Mouse (Mus musculus): ENCODE data around the gene Pde8a. TPM values are rescaled to one million over a fixed set of nuclear protein-coding genes. Genes with fewer than 3 reads are reported as not detected.
"Not testable (repeated sequence)": the region's sequence is repeated elsewhere in the genome, so short reads cannot be mapped to it uniquely, and the experiment has no call there.

Pde8a gene
- polyA plus RNA-seq, 1 experiment from 2014 or later: 2.6 TPM

DNA sequence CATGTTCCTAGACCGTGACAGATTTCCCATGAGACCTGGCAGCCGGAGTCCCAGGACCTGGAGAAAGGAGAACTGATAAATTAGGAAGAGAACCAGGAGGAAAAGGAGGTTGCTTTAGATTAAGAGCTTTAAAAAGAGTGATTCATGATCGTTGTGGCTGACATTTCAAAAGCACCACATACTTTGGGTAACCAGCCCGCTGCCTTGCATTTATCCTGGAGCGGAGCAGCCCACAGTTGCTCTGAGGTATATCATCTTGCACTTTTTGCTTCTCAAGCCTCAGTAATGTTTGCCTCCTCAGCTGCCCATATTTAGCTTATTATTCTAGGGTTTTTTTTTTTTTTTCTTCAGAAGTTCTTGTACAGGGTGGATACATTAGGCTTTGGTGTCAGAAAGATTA, 11.0 kb upstream of the Pde8a start:
- WGBS: 62% methylated on average over 5 of the region's 5 CpGs
- Histone ChIP-seq H3K9me3 (ENCODE audit: control insufficient read depth, low read length) (no peaks in the 10 kb centered on the region), H3K4me1 (replicated peaks; ENCODE audit: control insufficient read depth, insufficient read depth, low read length) (no peaks in the 10 kb centered on the region)

GRCm38 (mm10) chr7:81203576-81203975, 9.8 kb upstream of the Pde8a start:
- H3K4me3 ChIP-seq (replicated peaks; ENCODE audit: low read length); H3K27me3 ChIP-seq (ENCODE audit: control insufficient read depth, insufficient read depth, low read length); DNase-seq (ENCODE audit: low spot score); H3K36me3 ChIP-seq (replicated peaks; ENCODE audit: control insufficient read depth, insufficient read depth); H3K9ac ChIP-seq; H3K4me2 ChIP-seq (replicated peaks); ATAC-seq (ENCODE audit: low FRiP score); H3K27ac ChIP-seq; H3K9me3 ChIP-seq (ENCODE audit: control insufficient read depth, low read length); H3K4me1 ChIP-seq (replicated peaks; ENCODE audit: control insufficient read depth, insufficient read depth, low read length): not testable (repeated sequence)
- 87% methylated on average over 10 of the region's 10 CpGs for WGBS

More for the DNA sequence above, 11.0 kb upstream of the Pde8a start:
- no peak for ATAC-seq (ENCODE audit: low FRiP score)
- DNase-seq (ENCODE audit: low spot score): no peak
- Histone ChIP-seq H3K36me3 (replicated peaks; ENCODE audit: control insufficient read depth, insufficient read depth) (no peaks in the 10 kb centered on the region), H3K4me3 (replicated peaks; ENCODE audit: low read length) (no peak overlapping the region), H3K27me3 (ENCODE audit: control insufficient read depth, insufficient read depth, low read length) (no peaks in the 10 kb centered on the region), H3K27ac (no peak overlapping the region), H3K9ac (no peak overlapping the region), H3K4me2 (replicated peaks) (no peak overlapping the region)

DNA sequence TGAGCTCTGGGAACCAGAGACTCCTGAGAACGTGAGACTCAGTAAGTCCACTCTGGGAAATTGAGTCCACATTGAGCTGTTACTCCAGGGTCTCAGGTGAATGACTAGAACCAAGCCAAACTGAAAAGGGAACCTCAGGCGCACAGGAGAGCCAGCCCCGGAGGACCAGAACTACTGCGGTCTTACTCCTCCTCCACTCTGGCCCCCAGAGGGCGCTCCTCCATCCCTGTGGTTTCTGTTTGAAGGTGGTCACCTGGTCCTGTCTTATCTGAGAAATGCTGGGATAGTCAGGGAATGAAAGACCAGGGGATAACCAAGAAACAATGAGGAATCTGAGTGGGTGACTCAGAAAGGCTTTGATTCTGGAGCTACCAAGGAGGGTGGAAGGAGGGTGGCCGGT, 4.5 kb upstream of the Pde8a start:
- 26% methylated on average over 6 of the region's 6 CpGs for WGBS
- no peaks in the 10 kb centered on the region for H3K9me3 ChIP-seq (ENCODE audit: control insufficient read depth, low read length)
- no peak overlapping the region for H3K4me2 ChIP-seq (replicated peaks)
- no peaks in the 10 kb centered on the region; the same call in 1 of the 2 replicates for H3K4me1 ChIP-seq (replicated peaks; ENCODE audit: control insufficient read depth, insufficient read depth, low read length)
- no peak overlapping the region for H3K9ac ChIP-seq
- H3K27me3 ChIP-seq (ENCODE audit: control insufficient read depth, insufficient read depth, low read length): peaks cover 40% of the 10 kb centered on the region
- no peak overlapping the region for H3K27ac ChIP-seq
- no peak overlapping the region for H3K4me3 ChIP-seq (replicated peaks; ENCODE audit: low read length)
- H3K36me3 ChIP-seq (replicated peaks; ENCODE audit: control insufficient read depth, insufficient read depth): no peaks in the 10 kb centered on the region
- DNase-seq (ENCODE audit: low spot score) (no peak), ATAC-seq (ENCODE audit: low FRiP score) (no peak)

- Histone ChIP-seq H3K27me3 (ENCODE audit: control insufficient read depth, insufficient read depth, low read length) (peaks cover 52% of the 10 kb centered on the region), H3K9ac (no peak overlapping the region)
- ATAC-seq (ENCODE audit: low FRiP score): no peak
Observed at GRCm38 (mm10) chr7:81209979-81210685, 3.3 kb upstream of the Pde8a start.

DNA sequence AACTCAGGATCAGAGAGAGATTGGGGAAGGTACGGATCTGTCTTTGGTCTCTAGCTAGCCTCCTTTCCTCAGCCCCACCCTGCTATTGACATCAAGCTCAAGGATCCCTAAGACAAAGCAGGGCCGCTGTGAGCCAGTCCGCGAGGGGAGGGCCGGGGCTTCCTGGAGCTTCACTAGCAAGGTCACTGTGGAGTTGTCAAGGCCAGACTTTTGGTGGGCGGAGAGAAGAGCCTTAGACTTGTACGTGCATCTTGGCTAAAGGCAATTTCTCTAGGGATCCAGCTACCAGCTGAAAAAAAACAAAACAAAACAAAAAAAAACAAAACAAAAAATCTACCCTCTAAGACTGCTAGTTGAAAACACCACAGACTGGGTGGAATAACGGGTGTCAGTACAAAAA, 1.6 kb upstream of the Pde8a start:
- peak overlapping the region; percentile 35; the same call in 1 of the 2 replicates for H3K4me3 ChIP-seq (replicated peaks; ENCODE audit: low read length)
- no peak for ATAC-seq (ENCODE audit: low FRiP score)
- peak overlapping the region; percentile 51 for H3K4me2 ChIP-seq (replicated peaks)
- WGBS: 4% methylated on average over 8 of the region's 8 CpGs
- H3K27me3 ChIP-seq (ENCODE audit: control insufficient read depth, insufficient read depth, low read length): peaks cover 67% of the 10 kb centered on the region
- H3K36me3 ChIP-seq (replicated peaks; ENCODE audit: control insufficient read depth, insufficient read depth): no peaks in the 10 kb centered on the region
- no peaks in the 10 kb centered on the region for H3K9me3 ChIP-seq (ENCODE audit: control insufficient read depth, low read length)
- no peaks in the 10 kb centered on the region; the same call in 1 of the 2 replicates for H3K4me1 ChIP-seq (replicated peaks; ENCODE audit: control insufficient read depth, insufficient read depth, low read length)
- no peak overlapping the region for H3K9ac ChIP-seq
- no peak for DNase-seq (ENCODE audit: low spot score)
- H3K27ac ChIP-seq: no peak overlapping the region

More at GRCm38 (mm10) chr7:81209979-81210685, 3.3 kb upstream of the Pde8a start:
- Histone ChIP-seq H3K9me3 (ENCODE audit: control insufficient read depth, low read length) (no peaks in the 10 kb centered on the region), H3K36me3 (replicated peaks; ENCODE audit: control insufficient read depth, insufficient read depth) (no peaks in the 10 kb centered on the region), H3K4me3 (replicated peaks; ENCODE audit: low read length) (no peak overlapping the region), H3K4me2 (replicated peaks) (no peak overlapping the region), H3K4me1 (replicated peaks; ENCODE audit: control insufficient read depth, insufficient read depth, low read length) (no peaks in the 10 kb centered on the region; the same call in 1 of the 2 replicates), H3K27ac (no peak overlapping the region)
- no peak for DNase-seq (ENCODE audit: low spot score)
- 52% methylated on average over 12 of the region's 12 CpGs for WGBS

DNA sequence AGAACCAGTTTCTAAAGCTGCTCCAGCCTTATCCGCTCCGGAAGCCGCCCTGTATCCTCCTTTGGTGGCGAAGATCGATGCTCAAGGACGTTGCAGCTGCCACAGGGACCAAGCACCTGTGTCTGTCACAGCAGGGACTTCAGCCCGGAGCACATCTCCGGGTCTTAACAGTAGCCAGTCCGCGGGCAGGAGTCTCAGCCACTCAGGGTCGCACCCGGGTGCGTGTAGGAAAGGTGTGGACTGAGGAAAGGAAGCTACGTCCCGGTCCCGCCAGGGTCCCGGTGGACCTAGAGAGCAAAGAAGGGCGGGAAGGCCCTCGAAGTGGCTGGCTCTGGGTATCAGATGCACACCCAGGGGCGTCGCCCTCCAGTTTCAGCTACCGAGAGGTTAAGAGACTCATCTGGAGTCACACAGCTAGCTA, 1.1 kb upstream of the Pde8a start:
- Histone ChIP-seq H3K27me3 (ENCODE audit: control insufficient read depth, insufficient read depth, low read length) (peaks cover 70% of the 10 kb centered on the region), H3K9ac (peak overlapping the region; percentile 51; the same call in 1 of the 2 replicates), H3K4me2 (replicated peaks) (peak overlapping the region; percentile 51), H3K27ac (peak overlapping the region; percentile 15; the same call in 1 of the 2 replicates), H3K4me1 (replicated peaks; ENCODE audit: control insufficient read depth, insufficient read depth, low read length) (no peaks in the 10 kb centered on the region; the same call in 1 of the 2 replicates), H3K4me3 (replicated peaks; ENCODE audit: low read length) (peak overlapping the region; percentile 35), H3K36me3 (replicated peaks; ENCODE audit: control insufficient read depth, insufficient read depth) (no peaks in the 10 kb centered on the region), H3K9me3 (ENCODE audit: control insufficient read depth, low read length) (no peaks in the 10 kb centered on the region)
- WGBS: 1% methylated on average over 22 of the region's 22 CpGs
- DNase-seq (ENCODE audit: low spot score) (no peak), ATAC-seq (ENCODE audit: low FRiP score) (peak; percentile 36; the same call in 1 of the 2 replicates)

DNA sequence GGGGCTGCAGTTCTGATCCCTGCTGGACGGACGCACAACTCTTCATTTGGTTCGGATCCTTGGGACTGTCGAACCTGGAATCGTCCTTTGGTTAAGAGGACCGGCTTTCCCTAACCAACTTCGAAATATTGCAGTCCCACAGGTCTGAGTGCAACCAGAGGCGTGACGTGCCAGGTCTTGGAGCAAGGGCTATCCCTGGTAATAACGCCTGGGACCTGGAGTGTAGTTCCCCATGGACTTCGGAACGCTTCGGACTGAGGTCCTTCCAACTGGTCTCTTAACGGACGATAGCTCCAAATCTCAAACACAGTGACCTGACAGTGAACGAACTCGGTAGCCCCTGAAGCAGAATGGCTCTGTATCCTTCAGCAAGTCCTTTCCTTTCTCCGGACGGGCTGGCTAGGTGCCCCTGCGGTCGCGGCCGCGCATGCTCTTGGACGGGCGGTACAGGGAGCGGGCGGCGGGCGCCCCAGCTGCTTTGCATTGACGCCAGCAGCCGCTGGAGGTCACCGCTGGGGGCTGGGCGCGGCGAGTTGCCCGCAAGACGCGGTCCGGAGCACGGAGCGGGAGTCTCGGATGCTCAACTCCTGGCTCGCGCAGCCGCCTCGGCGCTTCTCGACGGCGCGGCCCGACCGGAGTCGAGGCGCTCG, 574 bp upstream of the Pde8a start:
- WGBS: under 1% methylated on average over 57 of the region's 57 CpGs
- Histone ChIP-seq H3K9me3 (ENCODE audit: control insufficient read depth, low read length) (no peaks in the 10 kb centered on the region), H3K9ac (peak overlapping the region; percentile 51), H3K4me3 (replicated peaks; ENCODE audit: low read length) (peak overlapping the region; percentile 35), H3K4me2 (replicated peaks) (peak overlapping the region; percentile 51), H3K4me1 (replicated peaks; ENCODE audit: control insufficient read depth, insufficient read depth, low read length) (no peaks in the 10 kb centered on the region; the same call in 1 of the 2 replicates), H3K36me3 (replicated peaks; ENCODE audit: control insufficient read depth, insufficient read depth) (no peaks in the 10 kb centered on the region), H3K27ac (peak overlapping the region; percentile 15; the same call in 1 of the 2 replicates), H3K27me3 (ENCODE audit: control insufficient read depth, insufficient read depth, low read length) (peaks cover 70% of the 10 kb centered on the region)
- peak; percentile 87 for ATAC-seq (ENCODE audit: low FRiP score)
- DNase-seq (ENCODE audit: low spot score): peak; percentile 82

DNA sequence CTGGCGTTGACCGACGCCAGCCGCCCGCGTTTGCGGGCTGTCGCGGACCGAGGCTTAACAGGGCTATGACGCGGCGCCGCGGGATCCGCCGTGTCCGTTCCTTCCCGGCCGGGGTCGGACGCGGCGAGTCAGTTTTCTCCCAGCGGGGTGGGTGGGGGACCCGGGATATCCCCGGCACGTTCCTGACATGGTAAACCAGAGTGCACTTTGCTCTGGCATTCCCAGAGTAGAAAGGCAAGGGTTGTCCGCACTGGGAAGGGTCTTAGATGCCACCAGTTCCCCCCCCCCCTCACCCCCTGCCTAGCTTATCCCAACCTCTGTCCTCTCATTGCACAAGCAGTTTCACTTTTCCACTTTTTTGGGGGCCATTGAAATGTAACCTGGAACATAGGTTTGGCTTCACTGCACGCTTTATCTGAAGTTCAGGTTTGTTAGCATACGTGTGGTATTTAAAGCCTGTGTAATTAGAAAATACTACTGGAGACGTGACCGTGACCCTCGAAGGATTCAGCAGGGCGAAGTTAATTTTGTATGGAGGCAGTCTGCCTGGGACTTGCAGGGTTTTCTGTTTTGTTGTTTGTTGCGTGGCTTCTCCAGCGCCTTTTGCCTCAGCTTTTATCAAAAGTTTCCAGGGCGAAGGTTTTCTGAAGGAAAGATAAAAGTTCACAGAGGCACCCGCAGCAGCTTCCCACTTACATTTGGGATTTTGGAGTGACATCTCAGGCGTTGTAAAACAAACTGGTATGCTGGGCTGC, 934 bp downstream of the Pde8a start:
- H3K4me3 ChIP-seq (replicated peaks; ENCODE audit: low read length): peak overlapping the region; percentile 35
- H3K27ac ChIP-seq: no peak overlapping the region
- peak overlapping the region; percentile 51 for H3K4me2 ChIP-seq (replicated peaks)
- DNase-seq (ENCODE audit: low spot score) (no peak), ATAC-seq (ENCODE audit: low FRiP score) (no peak)
- peaks cover 70% of the 10 kb centered on the region for H3K27me3 ChIP-seq (ENCODE audit: control insufficient read depth, insufficient read depth, low read length)
- H3K4me1 ChIP-seq (replicated peaks; ENCODE audit: control insufficient read depth, insufficient read depth, low read length): no peaks in the 10 kb centered on the region; the same call in 1 of the 2 replicates
- H3K9me3 ChIP-seq (ENCODE audit: control insufficient read depth, low read length): no peaks in the 10 kb centered on the region
- peak overlapping the region; percentile 37; the same call in 1 of the 2 replicates for H3K9ac ChIP-seq
- H3K36me3 ChIP-seq (replicated peaks; ENCODE audit: control insufficient read depth, insufficient read depth): no peaks in the 10 kb centered on the region
- 4% methylated on average over 40 of the region's 40 CpGs for WGBS

DNA sequence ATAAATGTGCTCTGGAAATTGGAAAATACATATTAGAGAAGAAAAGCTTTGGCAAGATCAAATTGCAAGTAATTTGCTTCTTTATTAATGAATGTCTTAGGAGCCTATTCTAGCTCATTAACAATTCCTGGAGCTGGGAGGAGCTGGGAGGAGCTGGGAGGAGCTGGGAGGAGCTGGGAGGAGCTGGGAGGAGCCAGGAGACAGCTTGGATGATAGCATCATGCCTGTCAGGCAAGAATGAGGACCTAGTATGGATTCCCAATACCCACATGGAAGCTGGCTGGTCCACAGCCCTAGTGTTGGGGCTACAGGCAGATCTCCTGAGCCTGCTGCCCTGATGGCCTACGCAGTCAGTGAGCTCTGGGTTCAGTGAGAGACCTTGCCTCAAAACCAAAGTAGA, 2.6 kb downstream of the Pde8a start:
- Histone ChIP-seq H3K9me3 (ENCODE audit: control insufficient read depth, low read length) (no peaks in the 10 kb centered on the region), H3K4me3 (replicated peaks; ENCODE audit: low read length) (no peak overlapping the region), H3K9ac (no peak overlapping the region), H3K27me3 (ENCODE audit: control insufficient read depth, insufficient read depth, low read length) (peaks cover 58% of the 10 kb centered on the region), H3K27ac (no peak overlapping the region), H3K4me2 (replicated peaks) (no peak overlapping the region), H3K4me1 (replicated peaks; ENCODE audit: control insufficient read depth, insufficient read depth, low read length) (no peaks in the 10 kb centered on the region; the same call in 1 of the 2 replicates), H3K36me3 (replicated peaks; ENCODE audit: control insufficient read depth, insufficient read depth) (no peaks in the 10 kb centered on the region)
- ATAC-seq (ENCODE audit: low FRiP score) (no peak), DNase-seq (ENCODE audit: low spot score) (no peak)
- WGBS: 84% methylated on average over 1 of the region's 1 CpGs
